Mouse (Mus musculus) CD4-positive helper T cell, adult 2 months (primary cell): ENCODE results near the gene Itga6.

Experiments used
- DNase-seq: peaks from one replicate; pipeline ENCODE4 v3.0.0-alpha.2; 2012; ENCODE audit warnings: low read depth, missing footprints, low spot score

Itga6 gene

DNA sequence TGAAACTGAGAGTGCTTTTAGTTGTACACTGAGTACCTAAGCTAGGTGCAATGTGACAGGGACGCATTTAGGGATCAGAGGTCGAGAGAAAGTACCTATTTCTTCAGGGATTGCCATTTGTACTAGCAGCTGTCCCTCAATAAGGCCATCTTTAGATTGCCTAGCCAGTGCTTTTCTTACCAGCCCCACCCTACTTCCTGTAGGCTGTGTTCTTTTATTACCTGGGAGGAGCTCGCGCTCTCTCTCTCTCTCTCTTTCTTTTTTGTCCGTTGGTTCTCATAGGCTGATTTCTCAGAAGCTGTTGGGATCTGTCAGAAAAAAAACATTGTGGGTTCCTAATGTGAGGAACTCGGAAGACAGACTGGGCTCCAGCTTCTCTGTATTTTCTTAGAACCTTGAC lies 55.4 kb downstream of the Itga6 start:
- DNase-seq = peak; percentile 60

DNA sequence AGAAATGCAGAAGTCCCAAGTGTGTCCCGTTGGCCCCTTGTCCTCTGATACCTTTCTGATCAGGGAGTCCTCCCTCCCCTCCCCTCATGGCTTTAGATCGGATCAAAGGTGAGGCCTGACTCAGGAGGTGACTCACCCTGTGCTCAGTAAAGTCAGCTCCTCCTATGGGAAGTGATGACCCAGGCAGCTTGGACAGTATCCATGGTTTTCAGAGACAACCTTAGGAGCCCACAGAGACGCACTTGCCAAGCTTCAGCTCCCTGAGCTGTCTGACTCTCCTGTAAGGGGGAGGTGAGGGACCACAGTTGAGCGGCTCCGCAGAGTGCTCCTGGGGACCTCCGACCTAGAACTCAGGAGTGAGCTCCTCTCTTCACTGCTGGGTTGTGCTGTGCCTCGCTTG lies 56.3 kb downstream of the Itga6 start:
- no peak for DNase-seq

DNA sequence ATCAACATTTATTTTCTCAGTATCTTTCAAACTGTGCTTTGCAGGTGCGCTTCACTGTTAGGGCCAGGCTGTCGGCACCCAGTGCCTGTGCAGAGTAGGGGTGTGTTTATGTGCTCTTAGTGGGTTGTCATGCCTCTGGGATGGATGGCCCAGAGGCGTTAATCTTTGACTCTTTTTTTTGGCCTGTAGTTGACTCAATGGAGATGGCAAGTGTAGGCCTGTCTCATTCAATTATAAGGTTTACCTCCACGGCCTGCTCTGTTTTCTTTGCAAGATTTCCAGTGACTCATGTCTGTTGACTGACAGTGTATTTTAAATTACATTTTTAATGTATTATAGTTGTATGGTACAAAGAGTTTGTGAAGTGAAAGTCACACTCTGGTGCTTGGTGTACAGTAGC lies 56.7 kb downstream of the Itga6 start:
- DNase-seq = no peak

DNA sequence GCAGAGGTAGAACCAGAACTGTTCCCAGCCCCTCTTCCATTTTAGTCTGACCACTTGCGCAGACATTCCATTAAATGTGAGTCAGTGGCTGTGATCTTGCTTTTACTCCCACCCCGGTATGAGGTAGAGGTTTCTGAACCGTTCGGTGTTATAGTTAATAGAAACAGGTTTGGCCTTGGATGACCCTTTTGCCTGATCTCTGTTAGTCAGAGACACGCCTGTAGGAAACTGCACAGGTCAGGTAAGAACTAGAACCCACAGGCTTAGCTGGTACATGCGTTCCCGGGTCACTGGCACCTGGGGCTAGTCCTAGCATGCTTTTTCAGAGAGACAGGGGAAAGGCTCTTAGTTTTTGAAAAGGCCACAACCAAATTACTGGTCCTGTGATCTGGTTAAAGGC lies 59.7 kb downstream of the Itga6 start:
- no peak for DNase-seq

DNA sequence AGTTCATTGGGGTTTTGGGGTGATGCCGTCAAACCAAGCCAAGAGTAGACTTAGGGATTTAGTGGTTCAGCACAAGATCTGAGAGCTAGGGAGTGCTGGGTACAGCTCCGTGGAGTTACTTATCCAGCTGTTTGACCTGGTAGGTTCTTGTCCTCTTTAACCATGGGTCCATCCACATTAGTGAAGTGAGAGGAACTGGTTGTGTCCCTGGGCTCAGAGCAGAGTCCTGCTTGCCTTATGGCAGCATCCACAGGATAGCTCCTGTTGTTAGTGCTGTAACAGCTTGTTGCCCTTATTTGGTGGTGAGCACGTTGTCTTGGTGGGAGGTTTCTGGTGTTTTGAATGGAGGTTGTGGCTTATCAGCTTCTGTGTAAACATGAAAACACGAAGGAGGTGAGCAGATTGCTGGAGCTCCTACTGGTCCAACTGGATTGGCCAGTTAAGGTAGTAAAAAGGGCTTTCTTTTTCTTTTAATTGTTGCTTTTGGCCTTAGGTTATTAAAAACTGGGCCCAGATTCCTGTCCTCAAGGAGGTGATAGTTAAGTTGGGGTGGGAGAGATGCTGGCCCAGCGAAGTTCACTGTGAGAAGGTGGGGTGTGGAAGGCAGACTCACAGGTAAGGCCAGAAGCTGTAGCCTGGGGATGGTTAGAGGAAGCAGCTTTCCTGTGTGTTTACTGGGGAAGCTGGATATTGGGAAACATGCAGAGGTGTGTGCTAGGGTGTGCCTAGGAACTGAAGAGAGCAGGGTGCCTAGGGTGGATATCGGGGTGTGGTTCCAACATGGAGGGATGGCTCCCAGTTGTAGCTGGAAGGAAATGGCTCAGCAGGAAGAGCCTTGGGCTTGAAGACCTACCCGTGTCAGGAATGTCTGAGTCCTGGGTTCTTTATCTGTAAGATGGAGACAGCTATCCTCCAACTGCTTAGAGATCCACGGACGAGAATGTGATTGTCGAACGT lies 60.5 kb downstream of the Itga6 start:
- DNase-seq = no peak

DNA sequence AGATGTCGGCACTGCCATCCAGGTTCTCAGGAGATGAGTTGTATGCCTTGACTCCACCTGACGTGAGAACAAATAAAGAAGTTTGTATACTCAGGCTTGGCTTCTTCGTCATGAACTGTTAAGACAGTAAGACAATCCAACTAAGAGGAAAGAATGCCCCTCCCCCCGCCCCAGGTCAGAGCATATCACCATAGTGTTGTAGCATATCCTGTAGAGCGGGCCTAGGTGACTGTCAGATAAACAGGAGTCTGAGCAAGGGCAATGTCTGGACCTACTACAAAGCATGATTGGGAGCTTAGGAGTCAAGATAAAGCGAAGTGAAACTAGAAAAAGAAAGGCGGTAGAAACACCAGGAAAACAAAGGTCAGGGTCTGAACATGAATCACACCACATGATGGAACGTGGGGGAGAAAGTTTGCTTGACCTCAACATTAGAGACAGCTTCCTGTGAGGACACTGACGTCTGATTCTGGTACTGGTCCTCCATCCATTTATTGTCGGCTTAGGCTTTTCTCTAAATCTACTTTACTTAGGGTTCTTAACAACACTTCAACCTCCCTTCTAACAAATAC lies 64.0 kb downstream of the Itga6 start:
- DNase-seq = peak; percentile 69

DNA sequence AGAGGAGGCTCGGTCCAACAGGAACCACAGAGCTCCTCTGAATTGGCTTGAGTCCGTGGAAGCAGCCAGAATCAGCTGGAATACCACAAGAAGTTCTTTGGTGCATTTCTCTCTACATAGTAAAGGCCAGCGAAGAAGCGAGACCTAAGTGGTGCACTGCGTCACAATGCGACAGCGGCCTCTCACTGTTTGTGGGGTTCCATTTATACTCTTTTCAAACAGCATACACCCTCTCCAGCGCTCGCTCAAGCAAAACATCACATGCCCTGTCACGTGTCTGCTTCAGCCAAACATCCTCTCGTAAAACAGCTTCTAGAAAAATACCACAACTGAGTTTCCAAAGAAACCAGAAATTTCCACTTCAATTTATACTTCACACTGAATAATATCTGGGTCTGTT lies 64.6 kb downstream of the Itga6 start:
- peak; percentile 88 for DNase-seq

DNA sequence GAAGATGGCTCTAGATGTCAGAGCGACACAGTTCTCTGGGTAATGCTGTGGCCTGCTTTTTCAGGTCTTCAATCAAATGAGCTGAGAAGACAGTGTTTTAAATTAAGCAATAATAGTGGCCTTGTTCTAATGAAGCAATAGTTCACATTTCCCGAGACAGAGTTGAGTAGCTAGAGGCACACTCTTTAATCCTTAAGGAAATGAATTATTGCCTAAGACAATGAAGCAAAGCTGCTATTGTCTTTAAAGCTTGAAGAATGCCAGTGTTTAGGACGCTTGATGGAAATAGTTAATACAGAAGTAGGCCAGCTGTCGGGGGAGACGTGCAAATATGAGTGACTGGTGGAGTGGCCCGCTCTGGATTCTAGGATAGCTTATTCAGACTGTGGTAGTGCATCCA lies 65.5 kb downstream of the Itga6 start:
- DNase-seq = no peak

DNA sequence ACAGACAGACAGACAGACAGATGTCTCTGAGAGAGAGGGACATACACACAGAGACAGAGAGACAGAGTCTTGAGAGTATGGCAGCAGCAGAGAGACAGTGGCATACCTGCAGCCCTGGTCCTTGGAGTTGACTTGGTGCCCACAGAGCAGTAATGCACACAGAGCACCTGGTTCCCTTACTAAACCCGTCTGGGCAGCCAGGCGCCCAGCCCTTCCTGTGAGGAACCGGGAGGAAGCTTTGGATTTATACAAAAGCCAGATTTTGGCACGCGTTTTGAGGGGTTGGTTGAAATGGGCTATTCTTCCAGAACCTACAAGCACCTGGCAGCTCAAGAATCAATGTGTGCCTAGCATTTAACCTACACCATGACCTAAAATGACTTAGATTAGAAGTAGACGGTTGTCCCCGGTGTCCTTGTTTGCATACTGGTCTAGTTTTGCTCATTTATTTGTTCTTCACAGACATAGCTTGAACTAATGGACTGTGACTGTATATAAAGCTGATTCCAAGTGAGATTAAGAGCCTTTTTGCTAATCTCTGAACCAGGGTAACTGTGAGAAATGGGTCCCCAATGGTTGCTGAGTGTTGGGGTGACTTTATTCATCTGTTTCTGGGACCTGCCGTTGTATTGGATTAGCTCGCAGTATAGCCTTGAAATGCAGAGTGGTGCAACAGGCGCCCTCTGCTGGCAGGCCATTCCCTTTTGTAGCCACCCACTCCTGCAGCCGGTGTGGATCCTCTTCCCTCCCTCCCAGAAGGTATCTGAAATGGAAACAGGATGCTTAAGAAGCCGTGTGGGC lies 67.0 kb downstream of the Itga6 start:
- DNase-seq = peak; percentile 88

DNA sequence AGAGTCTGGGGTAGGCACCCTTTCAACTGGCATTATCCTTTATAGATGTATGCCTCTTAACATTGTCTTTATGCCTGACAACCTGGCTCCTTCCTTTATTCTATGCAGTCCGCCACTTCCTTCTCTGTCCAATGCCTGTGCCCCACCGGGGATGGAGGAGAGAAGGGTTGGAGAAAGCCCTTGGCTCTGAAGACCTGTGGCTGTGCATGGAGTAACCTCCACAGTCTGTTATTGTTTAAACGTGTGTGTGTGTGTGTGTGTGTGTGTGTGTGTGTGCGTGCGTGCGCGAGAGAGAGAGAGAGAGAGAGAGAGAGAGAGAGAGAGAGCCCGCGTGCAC lies 67.6 kb downstream of the Itga6 start:
- no peak for DNase-seq

DNA sequence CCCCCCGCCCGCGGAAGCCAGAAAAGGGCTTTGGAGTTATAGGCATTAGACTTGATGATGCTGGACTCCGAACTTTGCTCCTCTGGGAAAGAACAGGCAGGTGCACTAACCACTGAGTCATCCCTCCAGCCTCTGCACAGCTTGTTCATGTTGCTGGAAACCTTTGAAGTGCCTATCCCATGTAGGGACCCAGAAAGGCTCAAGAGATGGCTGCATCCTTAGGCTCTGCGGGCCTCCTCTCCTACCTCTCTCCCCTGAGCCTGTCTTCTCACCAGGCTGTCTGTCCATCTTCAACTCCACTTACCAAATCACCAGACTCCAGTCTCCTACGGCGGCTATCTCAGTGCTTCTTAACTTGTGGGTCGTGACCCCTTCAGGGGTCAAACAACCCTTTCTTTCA lies 68.0 kb downstream of the Itga6 start:
- DNase-seq = no peak

DNA sequence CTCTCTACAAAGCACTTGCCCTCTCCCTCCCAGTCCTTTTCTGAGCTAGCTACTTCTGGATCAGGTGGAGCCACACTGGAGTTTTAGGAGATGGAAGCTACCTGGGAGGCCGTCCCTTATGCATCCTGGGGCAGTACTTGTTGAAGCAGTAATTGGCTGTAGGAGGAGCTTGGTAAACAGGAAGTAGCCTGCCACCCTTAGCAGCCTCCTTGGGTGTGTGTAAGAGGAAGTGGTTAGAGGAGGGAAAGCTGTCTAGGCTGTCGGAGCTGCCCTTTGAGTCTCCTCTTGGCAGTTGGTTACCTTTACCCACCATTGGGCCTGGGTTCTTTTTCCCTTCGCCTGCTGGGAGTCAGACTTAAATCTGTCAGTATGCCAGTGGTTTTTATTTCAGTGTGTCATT lies 68.6 kb downstream of the Itga6 start:
- DNase-seq = peak; percentile 90

DNA sequence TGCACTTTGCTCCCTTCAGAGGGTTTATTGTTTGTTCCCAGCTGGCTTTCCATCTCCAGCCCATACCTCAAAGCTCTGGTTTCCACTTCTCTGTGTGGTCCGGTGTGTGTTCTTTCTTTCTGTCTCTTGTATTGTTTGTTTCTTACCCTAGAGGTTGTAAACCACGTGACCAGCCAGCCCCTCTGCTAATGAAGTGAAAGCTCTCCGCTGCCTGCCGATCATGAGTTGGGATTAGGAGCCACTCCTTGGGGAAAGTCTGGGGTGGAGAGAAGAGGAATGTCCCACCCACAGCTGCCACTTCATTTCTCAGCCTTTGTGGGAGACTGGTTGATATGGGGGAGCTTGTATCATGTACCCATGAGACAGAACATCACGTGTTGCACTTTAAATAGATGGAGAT lies 69.9 kb downstream of the Itga6 start:
- DNase-seq = no peak

DNA sequence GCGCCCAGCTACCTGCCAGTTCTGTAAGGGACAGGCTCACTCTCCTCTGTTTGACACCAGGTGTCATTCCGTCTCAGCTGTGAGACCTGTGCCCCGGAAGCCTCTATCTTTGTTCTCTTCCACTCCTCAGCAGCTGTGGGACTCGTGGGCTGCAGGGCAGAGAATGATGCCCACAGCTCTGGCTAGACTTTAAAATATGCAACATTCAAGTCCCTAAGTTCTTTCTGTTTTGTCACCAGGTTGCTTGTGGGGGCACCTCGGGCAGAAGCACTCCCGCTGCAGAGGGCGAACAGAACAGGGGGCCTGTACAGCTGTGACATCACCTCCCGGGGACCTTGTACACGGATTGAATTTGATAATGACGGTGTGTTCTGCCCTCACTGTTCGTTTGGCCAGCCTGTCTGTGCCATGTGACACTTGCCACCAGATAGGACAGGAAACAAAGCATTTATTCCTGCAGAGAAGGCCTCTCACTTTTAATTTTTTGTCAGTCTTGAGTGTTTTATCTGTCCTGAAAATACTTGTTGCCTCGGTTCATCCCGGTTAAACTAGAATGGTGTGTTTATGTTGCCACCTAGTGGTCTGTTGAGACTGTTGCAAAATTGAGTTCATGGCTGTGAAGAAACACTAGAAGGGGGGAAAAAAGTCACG lies 71.1 kb downstream of the Itga6 start:
- peak; percentile 76 for DNase-seq

DNA sequence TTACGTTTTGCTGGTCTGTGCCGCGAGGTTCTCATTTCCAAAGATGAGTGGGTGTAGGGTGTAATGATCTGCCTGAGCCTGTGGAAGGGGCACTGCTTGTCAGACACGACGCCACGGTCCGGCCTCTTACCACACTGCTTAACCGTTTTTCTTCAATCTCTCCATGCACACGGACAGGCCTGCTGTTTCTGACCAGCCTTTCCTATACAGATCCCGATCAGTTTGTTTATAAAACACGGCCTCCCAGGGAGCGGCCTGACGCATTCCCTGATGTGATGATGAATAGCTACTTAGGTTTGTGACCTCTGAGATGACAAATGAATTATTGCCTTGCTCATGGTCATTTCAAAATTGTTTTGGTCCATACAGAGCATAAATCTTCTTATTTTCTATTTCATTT lies 78.7 kb downstream of the Itga6 start:
- no peak for DNase-seq

DNA sequence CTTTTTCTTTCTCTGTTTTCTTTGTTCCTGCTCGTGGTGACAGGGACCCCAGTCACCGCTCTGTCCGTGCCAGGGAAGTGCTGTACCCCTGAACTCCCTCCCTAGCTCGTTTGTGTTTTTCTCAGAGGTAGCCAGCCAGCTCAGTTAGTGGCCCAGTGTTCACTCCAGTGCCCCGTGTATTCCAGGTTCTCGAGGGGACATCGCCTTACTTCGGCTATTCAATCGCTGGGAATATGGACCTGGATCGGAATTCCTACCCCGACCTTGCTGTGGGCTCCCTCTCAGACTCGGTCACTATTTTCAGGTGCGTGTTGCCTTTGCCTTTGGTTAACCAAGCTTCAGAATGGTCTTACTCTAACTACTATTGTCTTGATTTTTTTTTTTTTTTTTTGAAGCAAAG lies 82.3 kb downstream of the Itga6 start:
- no peak for DNase-seq

DNA sequence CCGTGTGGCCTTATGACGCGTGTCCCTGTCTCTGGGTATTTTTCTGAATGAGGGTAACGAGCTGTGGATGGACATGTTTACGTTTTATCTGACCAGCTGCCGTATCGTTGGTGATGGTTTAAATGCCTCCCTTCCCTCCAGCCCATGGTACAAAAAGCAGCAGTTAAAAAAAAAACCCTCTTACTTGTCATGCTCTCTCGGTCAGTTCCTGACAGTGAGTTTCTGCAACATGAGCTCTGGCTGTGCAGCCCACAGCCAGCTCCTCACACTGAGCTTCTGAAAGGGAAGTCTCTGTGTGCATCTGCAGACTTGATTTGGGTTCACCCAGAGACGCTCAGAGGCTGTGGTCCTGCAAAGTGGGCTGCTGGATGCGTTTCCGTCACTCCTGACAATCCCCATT lies 83.5 kb downstream of the Itga6 start:
- DNase-seq = no peak

DNA sequence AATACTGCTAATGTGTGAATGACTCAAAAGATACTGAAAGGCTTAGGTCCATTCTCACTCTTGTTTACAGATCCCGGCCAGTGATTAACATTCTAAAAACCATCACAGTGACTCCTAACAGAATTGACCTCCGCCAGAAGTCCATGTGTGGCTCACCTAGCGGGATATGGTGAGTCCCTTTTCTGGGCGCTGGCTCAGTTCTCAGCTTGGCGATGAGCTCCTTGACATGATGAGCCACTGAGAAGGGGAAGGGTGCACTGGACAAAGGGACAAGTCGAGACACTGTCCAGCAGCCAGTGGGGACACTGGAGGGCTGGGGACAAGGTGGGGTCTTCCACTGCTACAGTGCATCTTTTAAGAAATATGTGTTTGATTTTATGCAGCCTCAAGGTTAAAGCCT lies 88.2 kb downstream of the Itga6 start:
- DNase-seq = no peak

DNA sequence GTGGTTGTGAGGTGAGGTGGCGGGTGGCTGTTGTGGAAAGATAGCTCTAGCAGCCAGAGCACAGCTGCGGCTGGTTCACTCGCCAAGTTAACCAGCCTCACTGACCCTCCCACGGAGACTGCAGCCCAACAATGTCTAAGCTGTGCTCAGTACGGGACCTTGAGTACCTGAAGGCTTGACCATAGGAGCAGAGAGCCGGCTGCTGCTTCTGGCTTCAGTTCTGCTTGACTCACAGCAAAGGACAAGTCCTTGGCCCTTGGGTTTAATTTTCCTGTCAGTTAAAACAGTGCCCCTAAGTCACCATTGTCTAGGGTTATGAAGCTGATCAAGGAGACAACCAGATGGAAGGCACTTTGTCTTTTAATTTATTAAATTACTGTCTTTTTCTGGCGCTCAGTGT lies 89.0 kb downstream of the Itga6 start:
- DNase-seq = no peak

DNA sequence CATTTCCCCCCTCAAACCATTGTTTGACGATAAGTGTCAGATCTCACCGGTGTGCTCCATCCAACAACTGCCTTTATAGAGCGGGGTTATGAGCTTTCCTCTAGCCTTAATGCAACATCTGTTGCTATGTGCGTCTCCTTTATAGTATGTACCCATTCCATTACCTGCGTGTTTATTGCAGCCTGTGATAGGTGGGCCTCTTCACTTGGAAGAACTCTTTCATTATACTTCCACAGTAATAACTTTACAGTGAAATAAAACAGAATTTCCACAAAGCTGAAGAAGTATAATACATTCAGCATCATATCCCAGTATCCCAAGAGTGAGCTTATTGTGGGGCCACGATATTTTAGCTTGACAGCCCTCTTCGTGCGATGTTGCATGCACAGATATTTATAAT lies 90.1 kb downstream of the Itga6 start:
- DNase-seq = no peak

DNA sequence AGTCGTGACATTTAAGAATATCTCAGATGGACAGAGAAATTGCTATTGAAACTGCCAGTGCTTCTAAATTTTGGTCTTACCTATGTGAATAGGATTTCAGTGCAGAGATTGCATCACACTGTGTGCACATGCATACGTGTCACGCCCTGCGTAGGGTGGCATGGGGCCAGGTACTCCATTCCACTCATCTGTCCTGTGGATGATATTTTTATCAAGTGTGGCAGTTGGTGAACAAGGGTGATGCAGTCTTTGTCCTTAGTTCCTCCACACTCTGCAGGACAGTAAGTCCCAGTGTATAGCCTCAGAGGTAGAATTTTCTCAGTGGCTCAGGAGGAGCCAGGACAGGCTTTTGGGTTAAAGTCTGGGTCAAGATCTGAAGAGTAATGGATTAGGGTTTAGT lies 90.8 kb downstream of the Itga6 start:
- DNase-seq = no peak

DNA sequence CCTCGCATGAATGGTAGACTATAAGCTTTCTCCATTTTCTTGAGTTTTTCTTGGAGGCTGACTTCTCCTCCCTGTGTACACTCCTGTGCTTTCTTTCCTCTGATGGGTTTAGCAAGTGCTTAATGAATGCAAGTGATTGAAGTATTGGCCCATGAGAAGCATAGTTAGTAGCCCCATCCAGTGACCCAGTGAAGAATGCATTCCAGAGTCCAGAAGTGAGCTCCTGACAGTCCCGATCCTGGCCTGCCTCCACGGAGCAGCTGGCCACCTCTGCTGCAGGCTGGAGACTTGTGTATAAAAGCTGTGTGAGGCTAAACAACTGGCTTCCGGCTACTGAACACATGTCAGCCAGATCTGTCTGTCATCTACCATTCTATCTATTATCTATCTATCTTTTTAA lies 91.8 kb downstream of the Itga6 start:
- no peak for DNase-seq
